Mouse (Mus musculus) midbrain, embryonic 14.5 days (tissue): ENCODE data around the gene Crtap. TPM values are rescaled to one million over a fixed set of nuclear protein-coding genes. Genes with fewer than 3 reads are reported as not detected.
A peak's percentile ranks its signal among the peaks of the same experiment; 100 is the strongest.

ENCODE experiments used
- ATAC-seq: fragments of 200-750 bp; cut with Nextera tagmentation; 2 replicates; pipeline ENCODE4 v1.8.0; 2017; ENCODE audit warnings: moderate number of reproducible peaks, moderate library complexity; ENCODE audit not compliant: low FRiP score, low TSS enrichment
- DNase-seq: peaks from one replicate; pipeline ENCODE4 v3.0.0-alpha.2; 2015
- H3K27ac ChIP-seq: fragments of 300-500 bp; sonication (generic); replicated peaks from 2 replicates; pipeline ENCODE4 v1.5.1; 2014; ENCODE audit warnings: mild to moderate bottlenecking, low read depth, low read length, moderate library complexity
- H3K27me3 ChIP-seq: fragments of 300-500 bp; sonication (generic); 2 replicates; pipeline ENCODE4 v1.6.1; 2014; ENCODE audit warnings: low read length, control low read depth, mixed read lengths; ENCODE audit not compliant: control insufficient read depth, insufficient read depth
- H3K36me3 ChIP-seq: fragments of 300-500 bp; sonication (generic); 2 replicates; pipeline ENCODE4 v1.6.1; 2014; ENCODE audit warnings: low read length, control low read depth; ENCODE audit not compliant: control insufficient read depth, insufficient read depth
- H3K4me1 ChIP-seq: fragments of 300-500 bp; sonication (generic); 2 replicates; pipeline ENCODE4 v1.6.1; 2014; ENCODE audit warnings: mild to moderate bottlenecking, antibody characterized with exemption, low read length, control low read depth; ENCODE audit not compliant: control insufficient read depth, insufficient read depth
- H3K4me2 ChIP-seq: fragments of 300-500 bp; sonication (generic); 2 replicates; pipeline ENCODE4 v1.6.1; 2014; ENCODE audit warnings: mild to moderate bottlenecking, low read length, moderate library complexity
- H3K4me3 ChIP-seq: fragments of 300-500 bp; sonication (generic); replicated peaks from 2 replicates; pipeline ENCODE4 v1.5.1; 2014; ENCODE audit warnings: low read depth, low read length
- H3K9ac ChIP-seq: fragments of 300-500 bp; sonication (generic); replicated peaks from 2 replicates; pipeline ENCODE4 v1.6.1; 2014; ENCODE audit warnings: mild to moderate bottlenecking, low read length, moderate library complexity
- H3K9me3 ChIP-seq: fragments of 300-500 bp; sonication (generic); 2 replicates; pipeline ENCODE4 v1.6.1; 2016; ENCODE audit warnings: low read length, control low read depth, mixed read lengths; ENCODE audit not compliant: control insufficient read depth
- WGBS: fragments of 180-500 bp; shearing (Covaris S2); extraction: QIAGEN DNeasy Blood & Tissue Kit; methylation state at CpG from one replicate; pipeline ENCODE4 v1.1.7; 2014; 5-methylcytosine and 5-hydroxymethylcytosine counted together
- polyA plus RNA-seq: library from polyadenylated mRNA; unstranded; fragments of >200 nt; fragmentation: Nextera tagmentation; extraction: Ambion mirVana; gene quantifications from 2 replicates; pipeline ENCODE4 v1.2.1, GENCODE M21; 2014

Crtap gene
- polyA plus RNA-seq, 1 experiment from 2014 or later, result 23.8 TPM

DNA sequence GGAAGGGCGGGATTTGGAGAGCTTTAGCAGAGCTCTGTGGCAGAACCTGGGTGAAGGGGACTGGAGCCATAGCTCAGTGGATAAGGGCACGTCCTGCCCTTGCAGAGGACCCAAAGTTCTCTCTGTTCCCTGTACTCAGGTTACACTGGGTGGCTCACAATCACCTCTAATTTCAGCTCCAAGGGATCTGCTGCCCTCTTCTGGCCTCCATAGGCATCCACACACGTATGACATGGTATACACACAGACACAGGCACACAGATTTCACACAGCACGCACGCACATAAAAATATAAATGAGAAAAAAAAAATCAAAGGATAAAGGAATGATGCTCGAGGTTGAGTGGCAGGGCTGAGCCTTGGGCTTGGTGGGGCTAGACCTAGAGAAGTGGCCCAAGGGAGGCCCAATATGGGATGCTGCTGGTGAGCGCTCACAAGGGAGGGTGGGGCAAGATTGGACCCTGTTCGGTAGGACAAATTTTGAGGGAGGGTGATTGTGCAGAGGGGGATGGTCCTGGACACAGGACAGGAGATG is 1.0 kb downstream of the Crtap start:
- H3K4me3 ChIP-seq, result peak overlapping the region; percentile 71
- H3K4me2 ChIP-seq, result peak overlapping the region; percentile 93
- ATAC-seq, result peak; percentile 66; the same call in 1 of the 2 replicates
- H3K4me1 ChIP-seq, result no peaks in the 10 kb centered on the region
- H3K27ac ChIP-seq, result no peak overlapping the region
- H3K9me3 ChIP-seq, result no peaks in the 10 kb centered on the region
- H3K36me3 ChIP-seq, result no peaks in the 10 kb centered on the region
- H3K9ac ChIP-seq, result no peak overlapping the region
- no peaks in the 10 kb centered on the region for H3K27me3 ChIP-seq
- 78% methylated on average over 8 of the region's 8 CpGs for WGBS
- no peak for DNase-seq

- H3K36me3 ChIP-seq, result no peaks in the 10 kb centered on the region
- no peak overlapping the region for H3K4me3 ChIP-seq
- 92% methylated on average over 3 of the region's 3 CpGs for WGBS
- ATAC-seq, result no peak
- DNase-seq, result no peak
- no peaks in the 10 kb centered on the region for H3K9me3 ChIP-seq
- H3K4me2 ChIP-seq, result no peak overlapping the region
- H3K9ac ChIP-seq, result no peak overlapping the region
- no peaks in the 10 kb centered on the region for H3K27me3 ChIP-seq
- H3K27ac ChIP-seq, result no peak overlapping the region
- H3K4me1 ChIP-seq, result no peaks in the 10 kb centered on the region
Measured at GRCm38 (mm10) chr9:114388701-114389370, 1.6 kb downstream of the Crtap start.

- no peak overlapping the region for H3K9ac ChIP-seq
- H3K4me2 ChIP-seq, result no peak overlapping the region
- no peak overlapping the region for H3K4me3 ChIP-seq
- no peaks in the 10 kb centered on the region for H3K27me3 ChIP-seq
- no peaks in the 10 kb centered on the region for H3K4me1 ChIP-seq
- 87% methylated on average over 8 of the region's 8 CpGs for WGBS
- H3K27ac ChIP-seq, result no peak overlapping the region
- H3K9me3 ChIP-seq, result no peaks in the 10 kb centered on the region
- no peaks in the 10 kb centered on the region for H3K36me3 ChIP-seq
- DNase-seq (no peak), ATAC-seq (no peak)
Measured at GRCm38 (mm10) chr9:114388288-114388687, 2.2 kb downstream of the Crtap start.

DNA sequence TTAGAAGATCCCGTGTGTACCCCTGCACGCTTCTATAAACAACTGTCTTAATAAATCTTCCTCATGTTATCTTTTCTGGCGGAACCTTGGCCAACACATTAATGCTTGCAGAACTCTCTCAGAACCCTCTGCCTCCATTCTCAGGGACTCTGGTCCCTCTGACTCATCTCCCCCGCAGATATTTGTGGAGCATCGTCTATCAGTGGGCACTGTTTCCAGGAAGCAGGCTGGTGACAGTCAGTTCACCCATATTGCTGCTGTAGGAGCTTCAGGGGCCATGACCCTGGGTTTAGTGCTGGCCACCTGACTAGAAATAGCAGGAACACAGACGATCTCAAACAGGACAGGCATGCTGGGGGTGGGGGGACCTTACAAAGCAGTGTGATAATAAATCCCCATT is 3.4 kb downstream of the Crtap start:
- Histone ChIP-seq H3K4me3 (no peak overlapping the region), H3K27ac (no peak overlapping the region), H3K27me3 (no peaks in the 10 kb centered on the region), H3K9me3 (no peaks in the 10 kb centered on the region), H3K9ac (no peak overlapping the region), H3K36me3 (no peaks in the 10 kb centered on the region), H3K4me2 (no peak overlapping the region), H3K4me1 (no peaks in the 10 kb centered on the region)
- DNase-seq (no peak), ATAC-seq (no peak)
- WGBS, result 82% methylated on average over 6 of the region's 6 CpGs

- no peaks in the 10 kb centered on the region for H3K36me3 ChIP-seq
- DNase-seq, result no peak
- no peaks in the 10 kb centered on the region for H3K9me3 ChIP-seq
- 97% methylated on average over 10 of the region's 10 CpGs for WGBS
- H3K27ac ChIP-seq, result no peak overlapping the region
- no peak overlapping the region for H3K9ac ChIP-seq
- no peak for ATAC-seq
- H3K4me2 ChIP-seq, result no peak overlapping the region
- no peak overlapping the region for H3K4me3 ChIP-seq
- H3K4me1 ChIP-seq, result no peaks in the 10 kb centered on the region
- no peaks in the 10 kb centered on the region for H3K27me3 ChIP-seq
Measured at GRCm38 (mm10) chr9:114385160-114385559, 5.3 kb downstream of the Crtap start.

DNA sequence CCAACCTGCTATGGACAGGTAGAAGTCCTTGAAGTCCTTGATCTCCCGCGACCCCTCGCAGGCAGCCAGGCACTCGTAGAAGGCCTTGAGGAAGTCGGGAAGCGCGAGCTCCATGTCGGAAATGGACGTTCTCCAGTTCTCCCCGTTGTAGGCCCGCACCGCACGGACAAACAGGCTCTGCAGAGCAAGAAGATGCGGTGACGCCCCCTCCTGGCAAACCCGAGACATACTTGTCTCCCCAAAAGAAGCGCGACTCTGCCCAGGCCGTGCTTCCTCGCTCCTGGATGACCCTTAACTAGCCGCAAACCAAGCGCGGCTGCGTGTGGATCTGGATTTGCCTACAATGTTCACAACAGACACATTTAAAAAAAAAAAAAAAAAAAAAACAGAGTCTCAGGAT is 5.8 kb downstream of the Crtap start:
- Histone ChIP-seq H3K9me3 (no peaks in the 10 kb centered on the region), H3K4me3 (no peak overlapping the region), H3K4me2 (no peak overlapping the region), H3K9ac (no peak overlapping the region), H3K27me3 (no peaks in the 10 kb centered on the region), H3K4me1 (no peaks in the 10 kb centered on the region), H3K36me3 (no peaks in the 10 kb centered on the region), H3K27ac (no peak overlapping the region)
- DNase-seq (no peak), ATAC-seq (no peak)
- WGBS, result 89% methylated on average over 24 of the region's 24 CpGs

DNA sequence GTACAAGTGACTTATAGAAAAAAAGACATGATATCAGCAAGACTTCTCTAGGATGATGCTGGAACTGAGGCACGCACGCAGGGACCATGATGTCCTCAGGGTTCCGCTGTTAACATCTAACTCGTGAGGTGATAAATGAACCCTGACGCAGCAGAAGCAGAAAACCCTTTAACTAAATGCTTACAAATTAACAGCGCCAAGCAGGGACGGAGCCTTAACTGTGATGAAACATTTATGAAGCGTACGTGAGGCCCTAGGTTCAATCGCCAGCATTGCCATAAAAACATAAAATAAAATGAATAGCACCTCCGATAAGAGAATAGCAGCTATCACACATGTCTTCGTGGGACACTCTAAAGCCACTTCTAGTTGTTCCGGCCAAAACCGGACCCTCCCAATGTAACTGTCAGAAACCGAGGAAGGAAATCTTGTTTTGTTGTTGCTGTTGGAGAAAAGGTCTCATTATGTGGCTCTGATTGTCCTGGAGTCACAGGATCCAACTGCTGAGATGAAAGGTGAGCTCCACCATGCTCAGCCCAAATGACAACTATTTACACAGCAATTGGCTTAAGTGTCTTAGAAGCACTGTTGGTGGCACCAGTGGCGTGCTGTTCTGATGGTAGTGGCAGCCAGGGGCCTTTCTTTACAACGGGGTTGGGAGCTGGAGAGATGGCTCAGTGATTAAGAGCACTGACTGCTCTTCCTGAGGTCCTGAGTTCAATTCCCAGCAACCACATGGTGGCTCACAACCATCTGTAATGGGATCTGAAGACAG is 7.4 kb downstream of the Crtap start:
- Histone ChIP-seq H3K27me3 (no peaks in the 10 kb centered on the region), H3K4me2 (no peak overlapping the region), H3K36me3 (no peaks in the 10 kb centered on the region), H3K27ac (no peak overlapping the region), H3K9me3 (no peaks in the 10 kb centered on the region), H3K9ac (no peak overlapping the region), H3K4me3 (no peak overlapping the region), H3K4me1 (no peaks in the 10 kb centered on the region)
- 91% methylated on average over 17 of the region's 17 CpGs for WGBS
- no peak for ATAC-seq
- DNase-seq, result no peak

- no peak; the same call in 1 of the 2 replicates for ATAC-seq
Measured at GRCm38 (mm10) chr9:114380881-114381733, 9.4 kb downstream of the Crtap start.

More at GRCm38 (mm10) chr9:114380881-114381733, 9.4 kb downstream of the Crtap start:
- H3K9me3 ChIP-seq, result no peaks in the 10 kb centered on the region
- H3K27me3 ChIP-seq, result no peaks in the 10 kb centered on the region
- H3K27ac ChIP-seq, result no peak overlapping the region
- 69% methylated on average over 17 of the region's 17 CpGs for WGBS
- no peak overlapping the region for H3K4me3 ChIP-seq
- H3K4me2 ChIP-seq, result no peak overlapping the region
- DNase-seq, result peak; percentile 86
- H3K36me3 ChIP-seq, result no peaks in the 10 kb centered on the region
- H3K9ac ChIP-seq, result no peak overlapping the region
- H3K4me1 ChIP-seq, result no peaks in the 10 kb centered on the region
